Mouse (Mus musculus) limb, embryonic 13.5 days (tissue): ENCODE data around the gene Ttll13. TPM values are rescaled to one million over a fixed set of nuclear protein-coding genes. Genes with fewer than 3 reads are reported as not detected.

Experiments
- ATAC-seq: fragments of 200-750 bp; cut with Nextera tagmentation; 2 replicates; pipeline ENCODE4 v1.8.0; 2017; ENCODE audit warnings: low read depth, moderate number of reproducible peaks, moderate TSS enrichment; ENCODE audit not compliant: low FRiP score
- H3K27ac ChIP-seq: fragments of 300-500 bp; sonication (generic); 2 replicates; pipeline ENCODE4 v1.5.1; 2015; ENCODE audit warnings: inconsistent platforms, mild to moderate bottlenecking, moderate library complexity
- H3K27me3 ChIP-seq: fragments of 300-500 bp; sonication (generic); 2 replicates; pipeline ENCODE4 v1.6.1; 2015; ENCODE audit warnings: mild to moderate bottlenecking, inconsistent platforms
- H3K36me3 ChIP-seq: fragments of 300-500 bp; sonication (generic); 2 replicates; pipeline ENCODE4 v1.6.1; 2015; ENCODE audit warnings: inconsistent platforms, mild to moderate bottlenecking, moderate library complexity
- H3K4me1 ChIP-seq: fragments of 300-500 bp; sonication (generic); 2 replicates; pipeline ENCODE4 v1.6.1; 2015; ENCODE audit warnings: inconsistent platforms
- H3K4me2 ChIP-seq: fragments of 300-500 bp; sonication (generic); replicated peaks from 2 replicates; pipeline ENCODE4 v1.6.1; 2015; ENCODE audit warnings: inconsistent platforms, mild to moderate bottlenecking, moderate library complexity
- H3K4me3 ChIP-seq: fragments of 300-500 bp; sonication (generic); 2 replicates; pipeline ENCODE4 v1.5.1; 2015; ENCODE audit warnings: moderate library complexity, mild to moderate bottlenecking, inconsistent platforms
- H3K9ac ChIP-seq: fragments of 300-500 bp; sonication (generic); 2 replicates; pipeline ENCODE4 v1.6.1; 2015; ENCODE audit warnings: mild to moderate bottlenecking, inconsistent platforms
- H3K9me3 ChIP-seq: fragments of 300-500 bp; sonication (generic); 2 replicates; pipeline ENCODE4 v1.6.1; 2016; ENCODE audit warnings: inconsistent platforms
- WGBS: fragments of 180-500 bp; shearing (Covaris S2); methylation state at CpG from one replicate; pipeline ENCODE4 v1.1.7; 2015; 5-methylcytosine and 5-hydroxymethylcytosine counted together
- polyA plus RNA-seq: library from polyadenylated mRNA; unstranded; fragments of >200 nt; fragmentation: Nextera tagmentation; extraction: Ambion mirVana; gene quantifications from 2 replicates; pipeline ENCODE4 v1.2.1, GENCODE M21; 2015

Gene Ttll13
- polyA plus RNA-seq, 1 experiment from 2014 or later: 1.3 TPM

- no peak overlapping the region for H3K4me2 ChIP-seq
- no peak overlapping the region for H3K27ac ChIP-seq
- no peak overlapping the region for H3K9ac ChIP-seq
- H3K4me3 ChIP-seq: no peak overlapping the region
- peaks cover 25% of the 10 kb centered on the region for H3K4me1 ChIP-seq
- no peaks in the 10 kb centered on the region for H3K27me3 ChIP-seq
- no peak for ATAC-seq
- H3K36me3 ChIP-seq: peaks cover 33% of the 10 kb centered on the region
- WGBS: 90% methylated on average over 3 of the region's 3 CpGs
- H3K9me3 ChIP-seq: no peaks in the 10 kb centered on the region
Measured at GRCm38 (mm10) chr7:80297041-80297440, 50.9 kb downstream of the Ttll13 start.

DNA sequence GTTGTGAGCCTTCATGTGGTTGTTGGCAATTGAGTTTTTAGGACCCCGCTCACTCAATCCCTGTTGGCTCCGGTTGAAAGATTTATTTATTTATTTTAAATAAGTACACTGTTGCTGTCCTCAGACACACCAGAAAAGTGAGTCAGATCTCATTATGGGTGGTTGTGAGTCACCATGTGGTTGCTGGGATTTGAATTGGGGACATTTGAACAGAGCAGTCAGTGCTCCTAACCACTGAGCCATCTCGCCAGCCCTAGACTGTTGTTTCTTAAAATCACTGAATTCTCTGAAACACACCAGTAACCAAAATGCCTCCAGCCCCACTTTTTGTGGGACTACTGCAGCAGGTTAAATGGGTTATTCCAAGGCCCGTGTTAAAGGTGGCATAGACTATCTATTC is 52.6 kb downstream of the Ttll13 start:
- no peak overlapping the region for H3K9ac ChIP-seq
- H3K27me3 ChIP-seq: no peaks in the 10 kb centered on the region
- WGBS: 94% methylated on average over 4 of the region's 4 CpGs
- H3K4me3 ChIP-seq: no peak overlapping the region
- H3K4me2 ChIP-seq: no peak overlapping the region
- H3K27ac ChIP-seq: no peak overlapping the region
- peaks cover 25% of the 10 kb centered on the region for H3K4me1 ChIP-seq
- peaks cover 43% of the 10 kb centered on the region for H3K36me3 ChIP-seq
- ATAC-seq: no peak
- H3K9me3 ChIP-seq: no peaks in the 10 kb centered on the region

GRCm38 (mm10) chr7:80299568-80299967 is 53.4 kb downstream of the Ttll13 start:
- ATAC-seq: no peak
- H3K4me2 ChIP-seq: no peak overlapping the region
- no peak overlapping the region for H3K4me3 ChIP-seq
- H3K36me3 ChIP-seq: peaks cover 51% of the 10 kb centered on the region
- H3K9me3 ChIP-seq: no peaks in the 10 kb centered on the region
- H3K4me1 ChIP-seq: peaks cover 25% of the 10 kb centered on the region
- no peak overlapping the region for H3K9ac ChIP-seq
- no peaks in the 10 kb centered on the region for H3K27me3 ChIP-seq
- no peak overlapping the region for H3K27ac ChIP-seq
- 88% methylated on average over 3 of the region's 3 CpGs for WGBS

- no peak overlapping the region for H3K9ac ChIP-seq
- no peaks in the 10 kb centered on the region for H3K9me3 ChIP-seq
- 89% methylated on average over 2 of the region's 2 CpGs for WGBS
- ATAC-seq: no peak
- no peaks in the 10 kb centered on the region for H3K27me3 ChIP-seq
- peaks cover 69% of the 10 kb centered on the region for H3K36me3 ChIP-seq
- H3K4me1 ChIP-seq: peaks cover 12% of the 10 kb centered on the region
- H3K4me3 ChIP-seq: no peak overlapping the region
- no peak overlapping the region for H3K27ac ChIP-seq
- H3K4me2 ChIP-seq: no peak overlapping the region
Measured at GRCm38 (mm10) chr7:80301522-80301921, 55.3 kb downstream of the Ttll13 start.

DNA sequence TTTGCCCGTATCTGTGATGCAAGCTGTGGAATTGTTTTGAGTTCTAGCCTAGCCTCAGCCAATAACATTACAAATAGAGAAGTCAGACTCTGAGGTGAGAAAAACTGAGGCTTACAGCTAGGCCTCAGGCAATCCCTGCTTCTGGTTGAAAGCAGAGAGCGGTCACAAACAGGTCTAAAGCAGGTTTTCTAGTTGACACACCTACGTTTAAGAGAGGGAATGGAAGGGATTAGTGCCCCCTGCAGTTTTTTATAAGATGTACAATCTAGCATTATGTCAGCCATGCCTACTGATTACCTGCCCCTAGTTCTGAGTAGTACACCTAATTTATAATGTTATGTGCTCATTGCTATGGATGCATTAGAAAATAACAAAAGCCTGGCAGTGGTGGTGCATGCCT is 61.6 kb downstream of the Ttll13 start:
- Histone ChIP-seq H3K27me3 (no peaks in the 10 kb centered on the region), H3K36me3 (peaks cover 93% of the 10 kb centered on the region), H3K9me3 (no peaks in the 10 kb centered on the region), H3K4me3 (no peak overlapping the region), H3K9ac (no peak overlapping the region), H3K27ac (no peak overlapping the region), H3K4me2 (no peak overlapping the region), H3K4me1 (no peaks in the 10 kb centered on the region)
- ATAC-seq: no peak
- WGBS: 85% methylated on average over 3 of the region's 3 CpGs

Other genes starting within 250 kb of the Ttll13 start
- 15.0 and 15.9 TPM in 2 replicates for gene Zfp710, start 221.6 kb upstream of the Ttll13 start, polyA plus RNA-seq
- gene Idh2, start 131.0 kb upstream of the Ttll13 start, polyA plus RNA-seq: 619 and 631 TPM in 2 replicates
- gene Sema4b, start 59.5 kb upstream of the Ttll13 start, polyA plus RNA-seq: 14.1 and 15.6 TPM in 2 replicates
- 61.9 and 70.1 TPM in 2 replicates for gene Cib1, start 13.6 kb upstream of the Ttll13 start, polyA plus RNA-seq
- 3.5 TPM in 2 replicates for gene Gdpgp1, start 13.5 kb upstream of the Ttll13 start, polyA plus RNA-seq
- 49.3 and 50.8 TPM in 2 replicates for gene Ngrn, start 14.8 kb downstream of the Ttll13 start, polyA plus RNA-seq
- gene Vps33b, start 23.3 kb downstream of the Ttll13 start, polyA plus RNA-seq: 12.1 and 13.1 TPM in 2 replicates
- gene Prc1, start 48.1 kb downstream of the Ttll13 start, polyA plus RNA-seq: 109 and 123 TPM in 2 replicates
- gene Rccd1, start 78.1 kb downstream of the Ttll13 start, polyA plus RNA-seq: 12.3 and 12.4 TPM in 2 replicates
- gene Unc45a, start 94.6 kb downstream of the Ttll13 start, polyA plus RNA-seq: 49.7 and 50.4 TPM in 2 replicates
- gene Hddc3, start 96.7 kb downstream of the Ttll13 start, polyA plus RNA-seq: 21.5 and 23.5 TPM in 2 replicates
- gene Man2a2, start 125.0 kb downstream of the Ttll13 start, polyA plus RNA-seq: 22.0 and 24.4 TPM in 2 replicates
- 11.5 and 14.3 TPM in 2 replicates for gene Fes, start 141.6 kb downstream of the Ttll13 start, polyA plus RNA-seq
- gene Furin, start 159.1 kb downstream of the Ttll13 start, polyA plus RNA-seq: 12.0 and 12.5 TPM in 2 replicates